Mouse (Mus musculus): ENCODE data around the gene Ppp1r9a. TPM values are rescaled to one million over a fixed set of nuclear protein-coding genes. Genes with fewer than 3 reads are reported as not detected.
A peak's percentile ranks its signal among the peaks of the same experiment; 100 is the strongest.

Ppp1r9a gene
- total RNA-seq, 4 experiments from 2014 or later: 10.7 to 15.0 (median 12.8) TPM

- no peak for DNase-seq (ENCODE audit: low spot score)
Observed at GRCm38 (mm10) chr6:5006283-5006946, 103.7 kb downstream of the Ppp1r9a start.

GRCm38 (mm10) chr6:5008166-5008565 lies 105.4 kb downstream of the Ppp1r9a start:
- no peak for DNase-seq (ENCODE audit: low spot score)

GRCm38 (mm10) chr6:5008603-5009002 lies 105.9 kb downstream of the Ppp1r9a start:
- no peak for DNase-seq (ENCODE audit: low spot score)

GRCm38 (mm10) chr6:5010553-5011416 lies 108.1 kb downstream of the Ppp1r9a start:
- DNase-seq (ENCODE audit: low spot score): no peak

GRCm38 (mm10) chr6:5012794-5013193 lies 110.1 kb downstream of the Ppp1r9a start:
- no peak for DNase-seq (ENCODE audit: low spot score)

- DNase-seq (ENCODE audit: low spot score): no peak
Observed at GRCm38 (mm10) chr6:5014567-5014966, 111.8 kb downstream of the Ppp1r9a start.

- no peak for DNase-seq (ENCODE audit: low spot score)
Observed at GRCm38 (mm10) chr6:5015173-5015572, 112.5 kb downstream of the Ppp1r9a start.

- DNase-seq (ENCODE audit: low spot score): no peak
Observed at GRCm38 (mm10) chr6:5017945-5018511, 115.3 kb downstream of the Ppp1r9a start.

- DNase-seq (ENCODE audit: low spot score): no peak
Observed at GRCm38 (mm10) chr6:5019208-5019607, 116.5 kb downstream of the Ppp1r9a start.

GRCm38 (mm10) chr6:5019969-5020368 lies 117.3 kb downstream of the Ppp1r9a start:
- no peak for DNase-seq (ENCODE audit: low spot score)

GRCm38 (mm10) chr6:5020510-5020909 lies 117.8 kb downstream of the Ppp1r9a start:
- DNase-seq (ENCODE audit: low spot score): no peak

- DNase-seq (ENCODE audit: low spot score): no peak
Observed at GRCm38 (mm10) chr6:5022677-5023076, 120.0 kb downstream of the Ppp1r9a start.

- DNase-seq (ENCODE audit: low spot score): peak; percentile 32
Observed at GRCm38 (mm10) chr6:5024893-5025292, 122.2 kb downstream of the Ppp1r9a start.

- no peak for DNase-seq (ENCODE audit: low spot score)
Observed at GRCm38 (mm10) chr6:5026772-5027171, 124.1 kb downstream of the Ppp1r9a start.

GRCm38 (mm10) chr6:5027213-5027612 lies 124.5 kb downstream of the Ppp1r9a start:
- no peak for DNase-seq (ENCODE audit: low spot score)

GRCm38 (mm10) chr6:5027801-5028200 lies 125.1 kb downstream of the Ppp1r9a start:
- no peak for DNase-seq (ENCODE audit: low spot score)

GRCm38 (mm10) chr6:5029205-5029927 lies 126.6 kb downstream of the Ppp1r9a start:
- no peak for DNase-seq (ENCODE audit: low spot score)

- no peak for DNase-seq (ENCODE audit: low spot score)
Observed at GRCm38 (mm10) chr6:5029956-5030355, 127.2 kb downstream of the Ppp1r9a start.

- DNase-seq (ENCODE audit: low spot score): no peak
Observed at GRCm38 (mm10) chr6:5032986-5033633, 130.4 kb downstream of the Ppp1r9a start.

- DNase-seq (ENCODE audit: low spot score): no peak
Observed at GRCm38 (mm10) chr6:5037225-5037624, 134.5 kb downstream of the Ppp1r9a start.

GRCm38 (mm10) chr6:5038140-5038749 lies 135.5 kb downstream of the Ppp1r9a start:
- DNase-seq (ENCODE audit: low spot score): no peak

Measured in heart, adult 8-10 months (tissue).